Mouse (Mus musculus): ENCODE data around the gene Dnajc24. TPM values are rescaled to one million over a fixed set of nuclear protein-coding genes. Genes with fewer than 3 reads are reported as not detected.

The Dnajc24 gene
- 41.0 and 41.2 TPM in 2 replicates for polyA plus RNA-seq (2014; fragmentation: Nextera tagmentation; extraction: Ambion mirVana)

GRCm38 (mm10) chr2:106002835-106003739 is at the start of gene Dnajc24:
TSS of gene Dnajc24 (minus strand) at chr2:106003549.
- H3K4me1 ChIP-seq (ENCODE audit: control insufficient read depth, insufficient read depth, low read length): no peaks in the 10 kb centered on the region
- ATAC-seq (ENCODE audit: insufficient number of reproducible peaks, low FRiP score, low TSS enrichment, low read depth): peak; percentile 95

GRCm38 (mm10) chr2:106046686-106047085 is 43.3 kb upstream of the Dnajc24 start:
- Histone ChIP-seq H3K4me1 (ENCODE audit: control insufficient read depth, insufficient read depth, low read length) (no peaks in the 10 kb centered on the region), H3K9me3 (ENCODE audit: control insufficient read depth, low read length) (no peaks in the 10 kb centered on the region), H3K4me3 (ENCODE audit: low read depth, low read length) (no peak overlapping the region), H3K27me3 (ENCODE audit: control insufficient read depth, insufficient read depth, low read length) (no peaks in the 10 kb centered on the region), H3K36me3 (ENCODE audit: control insufficient read depth, insufficient read depth, low read length) (no peaks in the 10 kb centered on the region), H3K4me2 (ENCODE audit: low read depth, severe bottlenecking) (no peak overlapping the region), H3K27ac (replicated peaks; ENCODE audit: low read depth, low read length) (no peak overlapping the region), H3K9ac (ENCODE audit: low read length) (no peak overlapping the region)
- no peak for ATAC-seq (ENCODE audit: insufficient number of reproducible peaks, low FRiP score, low TSS enrichment, low read depth)
- no peak for DNase-seq (ENCODE audit: low spot score)
- whole genome bisulfite sequencing: 76% methylated on average over 4 of the region's 4 CpGs

More at GRCm38 (mm10) chr2:106002835-106003739, at the start of gene Dnajc24:
- no peaks in the 10 kb centered on the region for H3K9me3 ChIP-seq (ENCODE audit: control insufficient read depth, low read length)
- peak within 1 kb of the TSS; percentile 55 for H3K4me2 ChIP-seq (ENCODE audit: low read depth, severe bottlenecking)
- H3K4me3 ChIP-seq (ENCODE audit: low read depth, low read length): peak within 1 kb of the TSS; percentile 63
- no peaks in the 10 kb centered on the region for H3K27me3 ChIP-seq (ENCODE audit: control insufficient read depth, insufficient read depth, low read length)
- WGBS: 2% methylated on average over 44 of the region's 44 CpGs
- DNase-seq (ENCODE audit: low spot score): peak; percentile 95
- H3K27ac ChIP-seq (replicated peaks; ENCODE audit: low read depth, low read length): no peak within 1 kb of the TSS
- no peaks in the 10 kb centered on the region for H3K36me3 ChIP-seq (ENCODE audit: control insufficient read depth, insufficient read depth, low read length)
- peak within 1 kb of the TSS; percentile 77 for H3K9ac ChIP-seq (ENCODE audit: low read length)

GRCm38 (mm10) chr2:106042495-106042894 is 39.1 kb upstream of the Dnajc24 start:
- no peaks in the 10 kb centered on the region for H3K9me3 ChIP-seq (ENCODE audit: control insufficient read depth, low read length)
- H3K27ac ChIP-seq (replicated peaks; ENCODE audit: low read depth, low read length): no peak overlapping the region
- DNase-seq (ENCODE audit: low spot score): no peak
- no peaks in the 10 kb centered on the region for H3K27me3 ChIP-seq (ENCODE audit: control insufficient read depth, insufficient read depth, low read length)
- H3K36me3 ChIP-seq (ENCODE audit: control insufficient read depth, insufficient read depth, low read length): no peaks in the 10 kb centered on the region
- H3K4me2 ChIP-seq (ENCODE audit: low read depth, severe bottlenecking): no peak overlapping the region
- 82% methylated on average over 7 of the region's 7 CpGs for WGBS
- no peak overlapping the region for H3K9ac ChIP-seq (ENCODE audit: low read length)
- no peak overlapping the region for H3K4me3 ChIP-seq (ENCODE audit: low read depth, low read length)
- ATAC-seq (ENCODE audit: insufficient number of reproducible peaks, low FRiP score, low TSS enrichment, low read depth): no peak
- no peaks in the 10 kb centered on the region for H3K4me1 ChIP-seq (ENCODE audit: control insufficient read depth, insufficient read depth, low read length)

GRCm38 (mm10) chr2:106041961-106042360 is 38.6 kb upstream of the Dnajc24 start:
- no peak overlapping the region for H3K9ac ChIP-seq (ENCODE audit: low read length)
- no peak overlapping the region for H3K27ac ChIP-seq (replicated peaks; ENCODE audit: low read depth, low read length)
- no peaks in the 10 kb centered on the region for H3K9me3 ChIP-seq (ENCODE audit: control insufficient read depth, low read length)
- H3K36me3 ChIP-seq (ENCODE audit: control insufficient read depth, insufficient read depth, low read length): no peaks in the 10 kb centered on the region
- no peak overlapping the region for H3K4me3 ChIP-seq (ENCODE audit: low read depth, low read length)
- no peaks in the 10 kb centered on the region for H3K27me3 ChIP-seq (ENCODE audit: control insufficient read depth, insufficient read depth, low read length)
- no peak overlapping the region for H3K4me2 ChIP-seq (ENCODE audit: low read depth, severe bottlenecking)
- ATAC-seq (ENCODE audit: insufficient number of reproducible peaks, low FRiP score, low TSS enrichment, low read depth) (no peak), DNase-seq (ENCODE audit: low spot score) (no peak)
- H3K4me1 ChIP-seq (ENCODE audit: control insufficient read depth, insufficient read depth, low read length): no peaks in the 10 kb centered on the region
- 94% methylated on average over 5 of the region's 5 CpGs for WGBS

- no peaks in the 10 kb centered on the region for H3K36me3 ChIP-seq (ENCODE audit: control insufficient read depth, insufficient read depth, low read length)
- no peak overlapping the region for H3K9ac ChIP-seq (ENCODE audit: low read length)
- H3K27ac ChIP-seq (replicated peaks; ENCODE audit: low read depth, low read length): no peak overlapping the region
- H3K4me1 ChIP-seq (ENCODE audit: control insufficient read depth, insufficient read depth, low read length): no peaks in the 10 kb centered on the region
- H3K27me3 ChIP-seq (ENCODE audit: control insufficient read depth, insufficient read depth, low read length): no peaks in the 10 kb centered on the region
- H3K9me3 ChIP-seq (ENCODE audit: control insufficient read depth, low read length): no peaks in the 10 kb centered on the region
- 70% methylated on average over 4 of the region's 4 CpGs for WGBS
- DNase-seq (ENCODE audit: low spot score): no peak
- no peak overlapping the region for H3K4me3 ChIP-seq (ENCODE audit: low read depth, low read length)
- ATAC-seq (ENCODE audit: insufficient number of reproducible peaks, low FRiP score, low TSS enrichment, low read depth): no peak
- H3K4me2 ChIP-seq (ENCODE audit: low read depth, severe bottlenecking): no peak overlapping the region
These were observed 34.9 kb upstream of the Dnajc24 start for GRCm38 (mm10) chr2:106038286-106038685.

- ATAC-seq (ENCODE audit: insufficient number of reproducible peaks, low FRiP score, low TSS enrichment, low read depth): no peak
- Histone ChIP-seq H3K36me3 (ENCODE audit: control insufficient read depth, insufficient read depth, low read length) (no peaks in the 10 kb centered on the region), H3K4me1 (ENCODE audit: control insufficient read depth, insufficient read depth, low read length) (no peaks in the 10 kb centered on the region), H3K4me3 (ENCODE audit: low read depth, low read length) (no peak overlapping the region), H3K9me3 (ENCODE audit: control insufficient read depth, low read length) (no peaks in the 10 kb centered on the region), H3K27ac (replicated peaks; ENCODE audit: low read depth, low read length) (no peak overlapping the region), H3K4me2 (ENCODE audit: low read depth, severe bottlenecking) (no peak overlapping the region), H3K9ac (ENCODE audit: low read length) (no peak overlapping the region), H3K27me3 (ENCODE audit: control insufficient read depth, insufficient read depth, low read length) (no peaks in the 10 kb centered on the region)
- no peak for DNase-seq (ENCODE audit: low spot score)
- WGBS: 75% methylated on average over 3 of the region's 3 CpGs
These were observed 21.5 kb upstream of the Dnajc24 start for GRCm38 (mm10) chr2:106024895-106025294.

- DNase-seq (ENCODE audit: low spot score): no peak
- Histone ChIP-seq H3K27me3 (ENCODE audit: control insufficient read depth, insufficient read depth, low read length) (no peaks in the 10 kb centered on the region), H3K36me3 (ENCODE audit: control insufficient read depth, insufficient read depth, low read length) (no peaks in the 10 kb centered on the region)
These were observed 5.1 kb upstream of the Dnajc24 start for GRCm38 (mm10) chr2:106008415-106008814.

GRCm38 (mm10) chr2:105987999-105988398 is 15.3 kb downstream of the Dnajc24 start:
- no peak overlapping the region for H3K4me2 ChIP-seq (ENCODE audit: low read depth, severe bottlenecking)
- 23% methylated on average over 2 of the region's 2 CpGs for whole genome bisulfite sequencing

More at GRCm38 (mm10) chr2:106008415-106008814, 5.1 kb upstream of the Dnajc24 start:
- Histone ChIP-seq H3K9me3 (ENCODE audit: control insufficient read depth, low read length) (no peaks in the 10 kb centered on the region), H3K27ac (replicated peaks; ENCODE audit: low read depth, low read length) (no peak overlapping the region), H3K4me3 (ENCODE audit: low read depth, low read length) (no peak overlapping the region), H3K4me1 (ENCODE audit: control insufficient read depth, insufficient read depth, low read length) (no peaks in the 10 kb centered on the region), H3K4me2 (ENCODE audit: low read depth, severe bottlenecking) (no peak overlapping the region), H3K9ac (ENCODE audit: low read length) (no peak overlapping the region)
- no peak for ATAC-seq (ENCODE audit: insufficient number of reproducible peaks, low FRiP score, low TSS enrichment, low read depth)
- 78% methylated on average over 2 of the region's 2 CpGs for WGBS

More at GRCm38 (mm10) chr2:105987999-105988398, 15.3 kb downstream of the Dnajc24 start:
- no peak overlapping the region for H3K9ac ChIP-seq (ENCODE audit: low read length)
- no peak overlapping the region for H3K4me3 ChIP-seq (ENCODE audit: low read depth, low read length)
- H3K4me1 ChIP-seq (ENCODE audit: control insufficient read depth, insufficient read depth, low read length): no peaks in the 10 kb centered on the region
- ATAC-seq (ENCODE audit: insufficient number of reproducible peaks, low FRiP score, low TSS enrichment, low read depth) (no peak), DNase-seq (ENCODE audit: low spot score) (no peak)
- H3K36me3 ChIP-seq (ENCODE audit: control insufficient read depth, insufficient read depth, low read length): no peaks in the 10 kb centered on the region
- H3K27me3 ChIP-seq (ENCODE audit: control insufficient read depth, insufficient read depth, low read length): no peaks in the 10 kb centered on the region
- no peak overlapping the region for H3K27ac ChIP-seq (replicated peaks; ENCODE audit: low read depth, low read length)
- no peaks in the 10 kb centered on the region for H3K9me3 ChIP-seq (ENCODE audit: control insufficient read depth, low read length)

Data from limb, embryonic 11.5 days (tissue).